Mouse (Mus musculus) T-helper 17 cell (primary cell): Measurements from ENCODE around the gene Pde4dip.

Experiments
- in situ Hi-C, 2 experiments: fragments of 300-600 bp; cut with MboI, MseI; formaldehyde crosslinking; loops; 1 replicate in 1 of 2; 2 replicates in 1 of 2; pipeline ENCODE4 v1.15.1; 2025; ENCODE audit warnings: high pct_unique_total_duplicates in 2 of 2

Gene Pde4dip

GRCm38 (mm10) chr3:97888168-97888901 is at the start of gene Pde4dip:
TSS of gene Pde4dip (minus strand) at chr3:97888707.
- in situ Hi-C loops: loop anchor here in 1 of 2 experiments (5.0 to 10.0 kb wide), 2 partner anchors 211 to 1304 kb away; no protein-coding TSS in a partner anchor

GRCm38 (mm10) chr3:97937945-97938266 is 49.4 kb upstream of the Pde4dip start:
- in situ Hi-C loops: no loop called here

- in situ Hi-C loops: no loop called here
Observed at GRCm38 (mm10) chr3:97937068-97937944, 48.8 kb upstream of the Pde4dip start.

- in situ Hi-C loops: loop anchor here (5.0 kb wide), 3 partner anchors 33 to 83 kb away; partner anchors contain the start of gene Notch2 (in 1 of the 2)
Observed at GRCm38 (mm10) chr3:97934331-97935300, 46.1 kb upstream of the Pde4dip start.

- in situ Hi-C loops: loop anchor here (5.0 kb wide), 3 partner anchors 33 to 83 kb away; partner anchors contain the start of gene Notch2 (in 1 of the 2)
Observed at GRCm38 (mm10) chr3:97933811-97934210, 45.3 kb upstream of the Pde4dip start.

GRCm38 (mm10) chr3:97933251-97933650 is 44.7 kb upstream of the Pde4dip start:
- in situ Hi-C loops: loop anchor here (5.0 kb wide), 3 partner anchors 34 to 84 kb away; partner anchors contain the start of gene Notch2 (in 1 of the 2)

GRCm38 (mm10) chr3:97932771-97933170 is 44.3 kb upstream of the Pde4dip start:
- in situ Hi-C loops: loop anchor here (5.0 kb wide), 3 partner anchors 35 to 85 kb away; partner anchors contain the start of gene Notch2 (in 1 of the 2)

- in situ Hi-C loops: loop anchor here (5.0 kb wide), 3 partner anchors 35 to 85 kb away; partner anchors contain the start of gene Notch2 (in 1 of the 2)
Observed at GRCm38 (mm10) chr3:97932131-97932530, 43.6 kb upstream of the Pde4dip start.

GRCm38 (mm10) chr3:97931310-97931885 is 42.9 kb upstream of the Pde4dip start:
- in situ Hi-C loops: loop anchor here (5.0 kb wide), 3 partner anchors 36 to 86 kb away; partner anchors contain the start of gene Notch2 (in 1 of the 2)

- in situ Hi-C loops: loop anchor here (5.0 kb wide), 3 partner anchors 37 to 87 kb away; partner anchors contain the start of gene Notch2 (in 1 of the 2)
Observed at GRCm38 (mm10) chr3:97930787-97931158, 42.3 kb upstream of the Pde4dip start.

- in situ Hi-C loops: loop anchor here (5.0 kb wide), 3 partner anchors 37 to 87 kb away; partner anchors contain the start of gene Notch2 (in 1 of the 2)
Observed at GRCm38 (mm10) chr3:97930141-97930786, 41.8 kb upstream of the Pde4dip start.

GRCm38 (mm10) chr3:97928968-97929858 is 40.7 kb upstream of the Pde4dip start:
- in situ Hi-C loops: loop anchor here (5.0 to 10.0 kb wide), 2 partner anchors 178 to 386 kb away; no protein-coding TSS in a partner anchor

- in situ Hi-C loops: loop anchor here (5.0 to 10.0 kb wide), 2 partner anchors 180 to 387 kb away; no protein-coding TSS in a partner anchor
Observed at GRCm38 (mm10) chr3:97927322-97927721, 38.8 kb upstream of the Pde4dip start.

GRCm38 (mm10) chr3:97925246-97925645 is 36.7 kb upstream of the Pde4dip start:
- in situ Hi-C loops: loop anchor here (5.0 to 10.0 kb wide), 2 partner anchors 182 to 390 kb away; no protein-coding TSS in a partner anchor

GRCm38 (mm10) chr3:97918885-97919550 is 30.5 kb upstream of the Pde4dip start:
- in situ Hi-C loops: loop anchor here in 1 of 2 experiments (10.0 kb wide), 1 partner anchor 396 kb away; no protein-coding TSS in a partner anchor

GRCm38 (mm10) chr3:97915081-97915480 is 26.6 kb upstream of the Pde4dip start:
- in situ Hi-C loops: loop anchor here in 1 of 2 experiments (10.0 kb wide), 1 partner anchor 400 kb away; no protein-coding TSS in a partner anchor

- in situ Hi-C loops: loop anchor here in 1 of 2 experiments (10.0 kb wide), 1 partner anchor 404 kb away; no protein-coding TSS in a partner anchor
Observed at GRCm38 (mm10) chr3:97911093-97911492, 22.6 kb upstream of the Pde4dip start.
